Mouse (Mus musculus) kidney, postnatal 14 days (tissue): ENCODE measurements around the gene Rbfox1.

Experiments used
- DNase-seq: peaks from one replicate; pipeline ENCODE4 v3.0.0; 2022; ENCODE audit warnings: mixed read lengths

Rbfox1 gene

GRCm38 (mm10) chr16:5884746-5885689 is at the start of gene Rbfox1:
Gene Rbfox1, plus strand, starts transcription at chr16:5885355.
- peak; percentile 2 for DNase-seq

DNA sequence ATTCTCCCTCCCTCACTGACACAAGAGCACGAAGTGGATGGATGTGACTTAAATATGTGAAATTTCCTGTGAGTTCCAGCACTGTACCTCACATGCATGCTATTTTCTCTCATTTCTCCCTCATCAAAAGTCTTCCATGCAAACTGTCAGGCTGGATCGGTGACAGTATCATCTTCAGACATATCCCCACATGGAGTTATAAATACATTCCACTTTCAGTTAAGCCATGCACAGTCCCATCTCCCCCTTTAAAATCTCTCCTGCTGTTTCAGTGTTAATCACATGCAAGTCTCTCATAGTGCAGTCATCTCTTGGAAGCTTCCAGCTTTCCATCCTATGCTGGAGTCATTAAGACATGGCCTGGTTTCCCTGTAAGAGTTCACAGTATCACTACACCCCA is 48.4 kb upstream of the Rbfox1 start:
- no peak for DNase-seq

DNA sequence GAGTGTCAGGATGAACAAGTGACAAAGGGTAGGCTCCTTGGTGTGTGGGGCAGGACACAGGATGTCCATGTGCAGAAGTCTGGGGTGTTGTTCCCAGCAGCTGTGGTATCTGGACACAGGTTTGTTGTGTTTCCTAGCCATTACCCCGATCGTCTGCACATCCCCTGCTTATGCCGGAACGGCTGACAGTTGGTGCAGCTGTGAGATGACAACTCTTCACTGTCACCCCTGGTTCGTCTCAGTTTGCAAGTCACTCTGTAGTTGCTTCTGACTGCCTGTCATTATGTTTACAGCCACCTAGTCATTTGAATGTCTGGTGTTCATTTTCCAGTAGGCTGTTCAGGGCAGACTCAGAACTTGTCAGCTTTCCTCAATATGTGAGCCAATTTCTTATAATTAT is 44.0 kb upstream of the Rbfox1 start:
- DNase-seq, result no peak

GRCm38 (mm10) chr16:5845645-5846044 is 39.5 kb upstream of the Rbfox1 start:
- no peak for DNase-seq

GRCm38 (mm10) chr16:5853055-5853454 is 32.1 kb upstream of the Rbfox1 start:
- DNase-seq, result no peak

- no peak for DNase-seq
Measured at GRCm38 (mm10) chr16:5864350-5864749, 20.8 kb upstream of the Rbfox1 start.

DNA sequence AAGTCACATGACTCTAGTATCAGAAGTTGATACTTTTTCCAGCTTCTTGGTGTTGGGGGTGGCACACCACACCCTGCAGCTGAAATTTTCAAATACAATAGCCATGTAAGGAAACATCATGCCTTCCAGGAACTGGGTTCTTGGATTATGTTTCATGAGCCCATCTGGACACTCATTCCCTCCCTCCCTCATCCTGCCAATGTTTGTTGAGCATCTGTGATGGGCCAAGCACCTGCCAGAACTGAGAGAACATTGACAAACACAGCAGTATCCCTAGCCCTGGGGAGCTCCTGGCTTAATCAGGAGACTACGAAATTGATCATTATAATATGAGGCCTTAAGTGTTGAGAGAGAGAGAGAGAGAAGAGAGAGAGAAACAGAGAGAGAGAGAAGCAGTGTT is 18.2 kb upstream of the Rbfox1 start:
- DNase-seq, result no peak

DNA sequence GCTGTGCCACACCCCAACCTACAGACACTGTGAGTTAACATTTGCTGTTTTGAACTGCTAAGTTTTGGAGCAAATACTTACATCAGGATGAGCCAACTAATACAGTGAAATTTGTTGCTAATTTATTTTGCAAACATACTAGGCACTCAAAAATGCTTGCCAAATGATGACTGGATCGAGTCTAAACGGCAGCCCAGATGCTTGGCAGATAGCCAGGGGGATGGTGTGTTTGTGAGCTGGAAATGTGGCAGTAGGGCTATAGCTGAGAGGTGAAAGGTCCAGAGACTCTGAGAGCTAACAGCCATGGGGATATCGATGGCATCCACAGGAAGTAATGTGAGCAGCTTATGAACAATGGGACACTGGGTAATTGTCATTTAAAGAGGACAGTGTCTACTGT is 14.8 kb upstream of the Rbfox1 start:
- DNase-seq, result no peak

- peak; percentile 82 for DNase-seq
Measured at GRCm38 (mm10) chr16:5881820-5882219, 3.3 kb upstream of the Rbfox1 start.

DNA sequence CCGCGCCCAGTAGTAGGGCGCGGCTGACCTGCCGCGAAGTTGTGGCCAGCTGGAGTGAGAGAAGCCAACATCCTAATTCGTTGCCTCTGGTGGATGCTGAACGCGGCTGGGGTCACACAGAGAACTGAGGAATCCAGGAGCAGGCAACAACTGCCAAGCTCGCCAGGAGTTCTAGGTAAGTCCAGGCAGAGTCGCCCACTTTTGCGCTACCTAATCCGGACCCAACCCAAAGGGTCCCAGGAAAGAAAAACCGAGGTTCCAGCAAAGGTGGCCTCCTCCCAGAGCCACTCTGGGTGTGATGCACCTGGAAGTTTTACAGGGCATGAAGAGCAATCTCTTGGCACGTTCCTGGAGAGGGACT is 515 bp downstream of the Rbfox1 start:
- no peak for DNase-seq

DNA sequence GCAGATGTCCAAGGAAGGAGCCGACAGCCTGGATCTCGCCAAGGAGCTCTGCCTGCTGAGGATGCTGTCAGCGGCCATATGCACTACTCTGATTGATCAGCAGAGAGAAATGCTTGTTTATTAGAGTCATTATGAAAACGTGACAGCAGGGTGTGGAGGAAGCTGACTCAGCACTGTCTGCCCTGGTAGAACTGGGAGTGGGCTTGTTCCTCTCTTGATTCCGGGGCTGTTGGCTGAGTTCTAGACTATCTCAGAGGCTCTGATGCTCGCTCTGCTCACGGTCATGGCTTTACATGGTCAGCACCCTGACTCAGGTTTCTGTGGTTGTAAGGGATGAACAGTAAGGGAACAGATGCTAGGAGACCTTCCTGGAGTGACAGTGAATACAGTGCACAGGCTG is 10.4 kb downstream of the Rbfox1 start:
- DNase-seq, result no peak

- peak; percentile 24 for DNase-seq
Measured at GRCm38 (mm10) chr16:5898330-5898729, 13.2 kb downstream of the Rbfox1 start.

- no peak for DNase-seq
Measured at GRCm38 (mm10) chr16:5910742-5911141, 25.6 kb downstream of the Rbfox1 start.

DNA sequence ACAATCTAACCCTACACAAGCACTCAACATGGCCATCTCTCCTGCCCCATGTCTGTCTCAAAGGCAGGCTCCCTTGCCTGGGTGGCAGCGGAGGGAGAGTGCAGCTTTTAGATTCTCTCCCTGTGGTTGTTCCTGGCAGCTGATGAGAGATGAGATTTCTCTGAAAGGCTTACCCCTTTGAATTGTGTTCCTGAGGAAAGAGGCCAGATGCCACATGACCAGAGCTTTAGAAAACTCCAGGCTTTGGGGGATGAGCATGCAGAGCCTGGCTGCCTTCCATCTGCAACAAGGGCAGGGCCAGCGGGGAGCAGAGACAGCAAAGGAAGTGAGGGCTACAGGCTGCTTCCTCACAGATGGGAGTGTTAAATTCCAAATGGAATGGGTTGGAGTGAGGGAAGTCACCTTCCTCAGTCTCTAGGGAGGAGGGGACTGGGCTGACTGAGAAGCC is 26.7 kb downstream of the Rbfox1 start:
- DNase-seq, result peak; percentile 59

DNA sequence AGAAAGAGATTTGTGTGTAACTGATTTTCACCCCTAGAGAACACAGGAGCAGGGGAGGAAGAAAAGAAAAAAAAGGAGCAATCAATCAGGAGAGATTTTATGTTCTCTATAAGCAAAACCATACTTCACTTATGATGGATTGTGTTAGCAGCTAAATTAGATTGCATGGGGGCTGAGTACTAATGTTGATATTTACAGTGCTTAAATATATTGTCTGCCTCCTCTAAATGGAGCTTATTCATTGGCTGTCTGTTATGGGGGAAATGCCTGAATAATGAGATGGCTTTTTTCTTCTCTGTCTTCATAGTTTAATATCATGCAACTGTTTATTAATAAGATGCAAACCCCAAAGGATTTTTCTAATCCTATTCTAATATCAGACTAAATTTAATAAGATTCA is 32.8 kb downstream of the Rbfox1 start:
- no peak for DNase-seq

DNA sequence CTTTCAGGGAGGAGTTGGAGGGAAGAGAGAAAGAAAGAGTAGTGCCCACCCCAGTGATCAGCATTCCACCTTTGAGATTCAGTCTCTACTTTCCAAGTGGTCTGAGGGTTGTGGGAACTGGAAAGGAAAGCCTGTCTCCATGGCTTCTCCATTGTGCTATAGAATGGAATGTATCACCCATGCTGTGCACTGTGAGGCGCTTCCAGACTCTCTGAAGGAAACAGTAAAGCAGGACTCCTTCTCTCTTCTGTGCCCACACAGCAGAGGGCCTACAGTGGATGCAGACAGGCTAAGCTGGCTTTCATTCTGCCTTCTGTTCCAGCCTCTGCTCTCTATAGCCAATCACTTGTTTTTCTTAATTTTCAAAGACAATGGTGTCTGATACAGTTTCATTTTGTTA is 41.8 kb downstream of the Rbfox1 start:
- no peak for DNase-seq

GRCm38 (mm10) chr16:5931680-5932079 is 46.5 kb downstream of the Rbfox1 start:
- peak; percentile 61 for DNase-seq

DNA sequence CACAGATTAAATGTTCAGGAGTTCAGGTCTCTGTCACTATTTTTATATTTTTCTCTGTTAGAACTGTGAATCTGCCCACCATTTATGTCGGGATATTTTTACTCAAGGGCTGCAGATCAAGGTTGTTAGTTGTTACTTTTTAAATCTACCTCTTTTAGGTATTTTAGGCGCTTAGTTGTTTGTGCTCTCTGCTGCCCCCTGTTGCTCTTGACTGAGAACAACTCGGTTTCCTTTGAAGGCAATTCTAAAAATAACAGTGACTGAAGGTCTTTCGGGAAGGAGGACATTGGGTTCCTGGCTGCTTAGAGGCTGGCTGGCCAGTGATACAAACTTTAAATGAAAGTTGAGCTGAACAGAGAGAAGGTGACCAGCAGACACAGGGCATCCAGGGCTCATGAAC is 54.9 kb downstream of the Rbfox1 start:
- no peak for DNase-seq

GRCm38 (mm10) chr16:5945682-5946081 is 60.5 kb downstream of the Rbfox1 start:
- DNase-seq, result no peak

DNA sequence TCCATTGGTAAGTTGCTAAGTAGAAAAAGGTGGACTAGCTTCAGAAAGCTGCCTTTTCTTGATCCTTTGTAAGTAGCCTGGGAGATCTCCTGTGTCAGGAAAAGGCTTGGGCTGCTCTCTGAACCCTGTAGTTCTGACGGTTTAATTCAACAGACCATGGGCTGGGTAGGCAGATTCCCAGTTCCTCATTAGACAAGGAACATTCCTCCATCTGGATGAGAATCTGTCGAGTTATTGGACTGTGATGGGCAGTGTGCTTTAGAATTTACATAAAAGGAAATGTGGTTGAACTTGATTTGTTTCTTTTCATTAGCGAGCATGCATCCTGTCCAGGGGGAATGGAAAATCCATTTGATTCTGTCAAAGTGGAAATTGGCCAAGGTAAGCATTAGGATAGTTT is 68.0 kb downstream of the Rbfox1 start:
- DNase-seq, result no peak

DNA sequence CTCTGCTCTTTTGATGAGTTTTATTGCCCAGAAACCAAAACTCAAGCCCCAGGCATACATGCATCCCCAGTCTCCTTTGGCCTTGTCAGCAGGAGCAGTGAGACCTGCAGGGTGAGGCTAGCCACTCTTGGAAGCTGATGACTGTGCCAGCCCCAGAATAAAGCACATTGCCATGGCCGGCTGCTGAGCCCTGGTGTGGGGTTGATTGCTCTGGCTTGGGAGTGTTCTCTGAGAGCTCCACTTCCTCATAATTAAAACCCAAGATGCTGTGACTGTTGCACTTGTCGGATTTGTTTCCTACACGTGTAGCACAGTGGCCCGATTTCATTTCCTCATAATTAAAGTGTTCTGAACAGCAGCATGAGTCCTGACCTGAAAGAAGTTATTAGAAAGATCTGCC is 72.3 kb downstream of the Rbfox1 start:
- no peak for DNase-seq

- no peak for DNase-seq
Measured at GRCm38 (mm10) chr16:5961786-5962185, 76.6 kb downstream of the Rbfox1 start.

GRCm38 (mm10) chr16:5974172-5974571 is 89.0 kb downstream of the Rbfox1 start:
- no peak for DNase-seq

GRCm38 (mm10) chr16:5992045-5993011 is 107.2 kb downstream of the Rbfox1 start:
- no peak for DNase-seq
